Mouse (Mus musculus): ENCODE results near the gene Sox11.

The Sox11 gene

GRCm38 (mm10) chr12:27341871-27342690 lies at the start of gene Sox11:
Gene Sox11, minus strand, starts transcription at chr12:27342574.
- in situ Hi-C loops (cut with MboI; ENCODE audit: low pct_unique_long_range_greater_than_20kb in 1 of 2, low sequenced_read_pairs in 2 of 2, unreplicated experiment in 1 of 2), result no loop called here

- in situ Hi-C loops (cut with MboI; ENCODE audit: low pct_unique_long_range_greater_than_20kb in 1 of 2, low sequenced_read_pairs in 2 of 2, unreplicated experiment in 1 of 2), result no loop called here
Measured at GRCm38 (mm10) chr12:27391652-27392305, 49.4 kb upstream of the Sox11 start.

GRCm38 (mm10) chr12:27390439-27390838 lies 48.1 kb upstream of the Sox11 start:
- in situ Hi-C loops (cut with MboI; ENCODE audit: low pct_unique_long_range_greater_than_20kb in 1 of 2, low sequenced_read_pairs in 2 of 2, unreplicated experiment in 1 of 2), result no loop called here

DNA sequence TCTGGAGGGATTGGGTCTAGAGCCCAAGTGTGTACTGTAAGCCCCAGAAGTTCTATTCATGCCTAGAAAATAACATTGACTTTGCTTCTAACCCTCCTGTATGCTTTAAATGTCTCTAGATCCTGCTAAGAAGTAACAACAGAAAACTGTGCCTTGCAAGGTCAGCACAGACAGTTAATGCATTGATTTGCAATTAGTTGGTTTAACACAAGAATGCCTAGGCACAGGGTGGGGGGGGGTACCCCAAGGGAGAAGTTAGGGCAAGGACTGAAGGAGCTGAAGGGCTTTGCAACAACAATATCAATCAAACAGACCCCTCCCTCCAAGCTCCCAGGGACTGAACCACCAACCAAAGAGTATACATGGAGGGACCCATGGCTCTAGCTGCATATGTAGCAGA lies 47.1 kb upstream of the Sox11 start:
- in situ Hi-C loops (cut with MboI; ENCODE audit: low pct_unique_long_range_greater_than_20kb in 1 of 2, low sequenced_read_pairs in 2 of 2, unreplicated experiment in 1 of 2), result no loop called here

- in situ Hi-C loops (cut with MboI; ENCODE audit: low pct_unique_long_range_greater_than_20kb in 1 of 2, low sequenced_read_pairs in 2 of 2, unreplicated experiment in 1 of 2), result no loop called here
Measured at GRCm38 (mm10) chr12:27372505-27372904, 30.1 kb upstream of the Sox11 start.

DNA sequence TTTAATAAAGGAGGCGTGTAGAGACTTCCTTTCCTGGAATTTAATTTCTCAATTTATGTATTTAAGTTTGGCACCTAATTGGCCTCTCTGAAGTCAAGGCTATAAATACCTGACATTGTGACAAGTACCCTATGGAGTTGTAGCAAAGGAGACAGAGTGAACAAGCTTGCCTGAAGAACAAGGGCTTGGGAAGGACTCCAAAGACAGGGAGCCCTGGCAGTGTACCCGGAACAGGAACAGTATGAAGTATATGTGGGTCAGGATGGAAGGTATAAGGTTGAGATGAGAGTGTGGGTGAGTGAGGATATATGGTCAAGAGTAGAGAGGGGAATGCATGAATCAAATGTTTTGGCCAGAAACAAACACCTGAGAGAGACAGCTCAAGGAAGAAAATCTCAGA lies 28.4 kb upstream of the Sox11 start:
- in situ Hi-C loops (cut with MboI; ENCODE audit: low pct_unique_long_range_greater_than_20kb in 1 of 2, low sequenced_read_pairs in 2 of 2, unreplicated experiment in 1 of 2), result no loop called here

DNA sequence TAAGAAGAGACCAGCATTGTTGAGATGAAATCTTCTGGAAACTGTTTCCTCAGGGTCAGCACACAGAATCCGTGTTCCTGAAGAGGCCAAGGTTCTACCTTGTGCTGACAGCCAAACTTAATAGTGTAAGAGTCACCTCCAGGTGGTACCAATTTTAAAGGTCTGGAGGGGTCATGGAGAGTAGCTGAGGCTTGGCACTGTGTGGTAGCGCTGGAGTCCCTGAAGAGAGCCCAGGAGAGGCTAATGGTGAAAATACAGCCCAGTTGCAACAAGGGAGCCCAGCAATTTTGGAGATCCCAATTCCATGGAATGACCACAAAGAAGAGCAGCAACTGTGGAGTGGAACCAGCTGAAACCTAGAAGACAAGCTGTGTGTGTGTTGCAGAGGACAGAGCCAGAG lies 25.1 kb upstream of the Sox11 start:
- in situ Hi-C loops (cut with MboI; ENCODE audit: low pct_unique_long_range_greater_than_20kb in 1 of 2, low sequenced_read_pairs in 2 of 2, unreplicated experiment in 1 of 2), result no loop called here

GRCm38 (mm10) chr12:27363840-27364640 lies 21.7 kb upstream of the Sox11 start:
- in situ Hi-C loops (cut with MboI; ENCODE audit: low pct_unique_long_range_greater_than_20kb in 1 of 2, low sequenced_read_pairs in 2 of 2, unreplicated experiment in 1 of 2), result no loop called here

GRCm38 (mm10) chr12:27357076-27357637 lies 14.8 kb upstream of the Sox11 start:
- in situ Hi-C loops (cut with MboI; ENCODE audit: low pct_unique_long_range_greater_than_20kb in 1 of 2, low sequenced_read_pairs in 2 of 2, unreplicated experiment in 1 of 2), result no loop called here

DNA sequence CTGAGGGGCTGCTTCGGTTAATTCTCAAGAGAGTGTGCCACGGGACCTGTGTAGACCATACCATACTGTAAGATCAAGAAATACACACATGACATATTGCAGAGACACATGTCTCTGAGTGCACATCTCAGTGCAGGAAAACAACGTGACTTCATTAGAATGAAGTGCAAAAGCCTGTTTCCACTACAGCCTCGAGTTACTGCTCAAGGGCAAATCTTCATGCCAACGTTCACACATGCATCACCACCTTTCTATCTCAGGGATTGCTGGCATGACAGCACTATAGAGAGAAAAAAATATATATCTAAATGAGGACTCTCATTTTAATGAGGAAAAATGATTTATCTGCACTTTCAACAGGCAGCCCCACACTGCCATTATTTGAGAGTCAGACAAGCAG lies 14.2 kb upstream of the Sox11 start:
- in situ Hi-C loops (cut with MboI; ENCODE audit: low pct_unique_long_range_greater_than_20kb in 1 of 2, low sequenced_read_pairs in 2 of 2, unreplicated experiment in 1 of 2), result no loop called here

DNA sequence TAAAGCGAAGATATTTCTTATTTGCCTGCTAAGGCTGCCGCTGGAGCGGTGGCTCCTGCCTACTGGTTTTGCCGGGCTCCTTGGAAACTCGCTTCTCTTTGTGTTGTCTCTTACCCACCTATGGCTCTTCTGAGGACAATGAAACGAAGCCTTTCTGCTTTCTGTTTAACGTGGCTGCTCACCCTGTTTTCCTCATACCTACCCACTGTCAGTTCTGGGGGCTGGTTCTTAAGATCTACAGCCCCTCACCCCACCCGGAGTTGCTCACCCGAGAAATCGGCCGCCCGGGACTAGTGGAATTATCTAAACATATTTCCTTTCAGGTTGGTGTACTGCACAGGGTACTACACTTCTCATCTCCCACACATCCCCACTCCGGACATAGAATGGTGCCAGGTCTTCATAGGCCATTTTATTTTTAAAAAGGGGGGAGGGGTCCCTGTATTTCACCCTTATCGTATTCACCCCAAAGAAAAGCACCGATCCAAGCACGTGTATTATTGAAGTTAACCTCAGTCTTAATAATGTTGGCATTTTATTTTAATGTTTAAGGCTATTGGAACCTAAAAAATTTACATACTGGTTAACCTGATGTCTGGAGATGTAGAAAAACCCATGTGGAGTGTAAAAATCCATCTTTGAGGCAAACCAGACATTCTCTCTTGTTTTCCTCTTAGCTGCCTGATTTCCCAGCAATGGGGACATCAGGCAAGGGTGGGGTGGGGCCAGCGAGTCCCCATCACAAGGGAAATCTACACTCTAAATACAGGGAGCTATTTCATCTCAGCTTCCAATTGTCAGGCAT lies 1.4 kb upstream of the Sox11 start:
- in situ Hi-C loops (cut with MboI; ENCODE audit: low pct_unique_long_range_greater_than_20kb in 1 of 2, low sequenced_read_pairs in 2 of 2, unreplicated experiment in 1 of 2), result no loop called here

DNA sequence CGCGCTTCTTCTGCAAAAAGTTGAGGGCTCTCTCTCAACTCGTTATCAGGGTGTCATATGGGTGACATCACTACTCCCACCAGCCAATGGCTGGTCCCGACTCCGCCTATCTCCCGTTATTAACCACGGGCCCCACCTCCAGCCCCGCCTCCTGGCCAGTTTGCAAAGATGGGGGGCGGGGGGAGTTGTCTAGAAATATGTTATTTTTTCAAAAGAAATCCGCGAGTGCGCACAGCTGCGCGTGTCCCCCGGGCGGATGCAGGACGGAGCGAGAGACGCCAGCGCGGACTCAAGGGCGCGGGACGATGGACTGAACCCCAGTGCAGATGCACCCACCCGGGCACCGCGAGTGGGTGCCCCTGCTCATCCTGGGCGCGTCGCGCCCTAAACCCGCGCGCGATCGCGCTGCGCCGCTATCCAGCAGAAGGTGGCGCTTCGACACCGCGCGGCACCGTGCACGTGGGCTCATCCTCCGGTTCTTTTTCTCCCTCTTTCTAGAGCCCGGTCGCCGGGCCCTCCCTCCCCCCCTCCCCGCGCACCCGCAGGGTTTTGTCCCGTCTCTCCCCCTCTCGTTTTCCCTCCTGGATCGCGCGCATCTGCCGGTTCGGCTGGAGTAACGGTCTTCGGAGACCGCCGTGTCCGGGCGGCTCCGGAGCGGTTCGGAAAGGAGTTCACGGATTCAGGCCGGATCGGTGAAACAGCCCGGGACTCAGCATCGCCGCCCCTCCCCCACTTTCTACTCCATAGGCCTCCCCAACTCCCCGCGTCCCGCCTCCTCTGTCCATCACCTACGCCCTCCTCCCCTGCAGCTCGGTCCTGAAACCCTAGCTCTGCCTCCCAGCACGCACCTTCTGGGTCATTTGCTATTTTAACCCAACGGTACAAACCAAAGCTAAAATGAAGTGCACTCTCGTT lies 574 bp upstream of the Sox11 start:
- in situ Hi-C loops (cut with MboI; ENCODE audit: low pct_unique_long_range_greater_than_20kb in 1 of 2, low sequenced_read_pairs in 2 of 2, unreplicated experiment in 1 of 2), result no loop called here

- in situ Hi-C loops (cut with MboI; ENCODE audit: low pct_unique_long_range_greater_than_20kb in 1 of 2, low sequenced_read_pairs in 2 of 2, unreplicated experiment in 1 of 2), result no loop called here
Measured at GRCm38 (mm10) chr12:27341130-27341870, 1.1 kb downstream of the Sox11 start.

- in situ Hi-C loops (cut with MboI; ENCODE audit: low pct_unique_long_range_greater_than_20kb in 1 of 2, low sequenced_read_pairs in 2 of 2, unreplicated experiment in 1 of 2), result no loop called here
Measured at GRCm38 (mm10) chr12:27340451-27341035, 1.8 kb downstream of the Sox11 start.

GRCm38 (mm10) chr12:27339171-27339751 lies 3.1 kb downstream of the Sox11 start:
- in situ Hi-C loops (cut with MboI; ENCODE audit: low pct_unique_long_range_greater_than_20kb in 1 of 2, low sequenced_read_pairs in 2 of 2, unreplicated experiment in 1 of 2), result no loop called here

GRCm38 (mm10) chr12:27338721-27339170 lies 3.6 kb downstream of the Sox11 start:
- in situ Hi-C loops (cut with MboI; ENCODE audit: low pct_unique_long_range_greater_than_20kb in 1 of 2, low sequenced_read_pairs in 2 of 2, unreplicated experiment in 1 of 2), result no loop called here

Data from mouse embryonic stem cell (cell line).